Mouse (Mus musculus): Measurements from ENCODE around the gene Camsap2. TPM values are rescaled to one million over a fixed set of nuclear protein-coding genes. Genes with fewer than 3 reads are reported as not detected.

Camsap2 gene
- polyA plus RNA-seq, 1 experiment from 2014 or later: 20.0 TPM

DNA sequence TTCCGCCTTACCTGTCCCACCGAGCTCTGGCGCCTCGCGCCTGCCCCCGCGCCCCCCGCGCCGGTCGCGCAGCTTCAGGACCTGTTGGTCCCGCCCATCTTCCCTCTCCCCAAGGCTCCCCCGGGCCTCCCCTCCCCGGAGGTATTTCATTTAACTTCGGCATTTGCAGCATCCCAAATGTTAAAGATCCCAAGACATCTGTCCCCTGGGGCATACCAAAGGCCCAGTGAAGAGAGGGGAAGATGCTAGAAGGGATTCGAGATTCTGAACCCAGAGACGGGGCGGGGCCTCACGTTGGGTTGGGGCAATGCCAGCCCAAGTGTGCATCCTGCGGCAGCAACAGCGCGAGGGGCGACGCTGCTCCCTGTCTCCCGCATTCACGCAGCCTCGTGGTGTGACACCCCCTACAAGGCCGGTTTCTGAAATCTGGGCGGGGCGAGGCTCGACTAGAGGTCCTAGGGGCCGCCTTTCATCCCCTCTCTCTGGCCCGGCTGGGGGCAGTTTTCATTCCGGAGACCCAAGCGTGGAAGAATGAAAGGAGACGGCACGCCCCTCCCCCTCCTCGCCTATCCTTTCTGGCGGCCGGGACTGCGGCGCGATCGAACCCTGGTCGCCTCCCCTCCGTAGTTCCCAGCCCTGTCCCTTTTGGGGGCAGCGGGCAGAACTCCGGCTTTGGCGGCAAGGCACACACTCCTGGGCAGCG lies 111.9 kb downstream of the Camsap2 start, which contains the start of gene Inava:
TSS of gene Inava (minus strand) at position 373 of the 703 bp plus-strand sequence.
- Histone ChIP-seq H3K27ac (ENCODE audit: low read depth) (peak within 1 kb of the TSS; percentile 77; the same call in 1 of the 2 replicates), H3K27me3 (ENCODE audit: insufficient read depth, low read length) (no peaks in the 10 kb centered on the region), H3K9ac (peak within 1 kb of the TSS; percentile 70), H3K4me2 (peak within 1 kb of the TSS; percentile 76), H3K4me3 (ENCODE audit: low read depth, low read length) (peak within 1 kb of the TSS; percentile 58), H3K4me1 (ENCODE audit: insufficient read depth) (peaks cover 11% of the 10 kb centered on the region), H3K9me3 (ENCODE audit: low read depth, low read length) (no peaks in the 10 kb centered on the region), H3K36me3 (ENCODE audit: insufficient read depth) (no peaks in the 10 kb centered on the region)
- 2% methylated on average over 51 of the region's 51 CpGs for WGBS
- peak; percentile 91 for DNase-seq
- ATAC-seq (ENCODE audit: insufficient read depth): peak; percentile 85
- no peak for TF ChIP-seq CTCF (IDR thresholded peaks at IDR 0.05; ENCODE audit: low read depth)

GRCm38 (mm10) chr1:136232986-136233790 lies 112.7 kb downstream of the Camsap2 start:
- peak overlapping the region; percentile 19; the same call in 1 of the 2 replicates for H3K27ac ChIP-seq (ENCODE audit: low read depth)
- H3K4me1 ChIP-seq (ENCODE audit: insufficient read depth): peaks cover 19% of the 10 kb centered on the region
- H3K36me3 ChIP-seq (ENCODE audit: insufficient read depth): no peaks in the 10 kb centered on the region
- peak overlapping the region; percentile 70 for H3K9ac ChIP-seq
- WGBS: under 1% methylated on average over 23 of the region's 23 CpGs
- no peaks in the 10 kb centered on the region for H3K9me3 ChIP-seq (ENCODE audit: low read depth, low read length)
- TF ChIP-seq CTCF (IDR thresholded peaks at IDR 0.05; ENCODE audit: low read depth): no peak
- peak overlapping the region; percentile 76 for H3K4me2 ChIP-seq
- DNase-seq: peak; percentile 39
- H3K4me3 ChIP-seq (ENCODE audit: low read depth, low read length): peak overlapping the region; percentile 58
- no peak for ATAC-seq (ENCODE audit: insufficient read depth)
- no peaks in the 10 kb centered on the region for H3K27me3 ChIP-seq (ENCODE audit: insufficient read depth, low read length)

- peak overlapping the region; percentile 69 for H3K27ac ChIP-seq (ENCODE audit: low read depth)
- DNase-seq: peak; percentile 28
- 3% methylated on average over 9 of the region's 9 CpGs for WGBS
Measured at GRCm38 (mm10) chr1:136232285-136232926, 113.5 kb downstream of the Camsap2 start.

DNA sequence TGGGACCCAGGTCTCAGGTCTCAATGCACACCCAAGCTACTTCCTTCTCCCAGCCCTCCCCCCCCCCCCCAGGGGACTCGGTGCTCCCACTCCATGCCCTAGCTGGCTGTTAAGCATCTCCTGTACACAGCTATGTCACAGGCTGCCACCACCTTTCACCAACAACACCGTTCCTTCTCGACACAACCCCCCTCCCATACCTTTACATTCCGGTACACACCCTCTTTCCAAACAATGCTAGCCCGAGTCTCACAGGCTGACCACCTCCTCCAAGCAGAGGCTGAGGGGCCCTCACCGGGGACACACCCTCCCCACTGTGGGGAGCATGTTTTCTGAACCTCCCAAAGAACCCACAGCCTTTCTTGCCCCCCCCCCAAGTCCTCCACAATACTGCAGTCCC lies 114.3 kb downstream of the Camsap2 start:
- peak overlapping the region; percentile 58 for H3K4me3 ChIP-seq (ENCODE audit: low read depth, low read length)
- peak overlapping the region; percentile 76 for H3K4me2 ChIP-seq
- WGBS: 6% methylated on average over 6 of the region's 6 CpGs
- H3K9me3 ChIP-seq (ENCODE audit: low read depth, low read length): no peaks in the 10 kb centered on the region
- DNase-seq (peak; percentile 30), ATAC-seq (ENCODE audit: insufficient read depth) (peak; percentile 2; the same call in 1 of the 2 replicates)
- peak overlapping the region; percentile 13; the same call in 1 of the 2 replicates for H3K9ac ChIP-seq
- H3K4me1 ChIP-seq (ENCODE audit: insufficient read depth): peaks cover 27% of the 10 kb centered on the region
- no peak for TF ChIP-seq CTCF (IDR thresholded peaks at IDR 0.05; ENCODE audit: low read depth)
- peak overlapping the region; percentile 78 for H3K27ac ChIP-seq (ENCODE audit: low read depth)
- H3K36me3 ChIP-seq (ENCODE audit: insufficient read depth): peaks cover 11% of the 10 kb centered on the region; the same call in 1 of the 2 replicates
- H3K27me3 ChIP-seq (ENCODE audit: insufficient read depth, low read length): no peaks in the 10 kb centered on the region

More at GRCm38 (mm10) chr1:136232285-136232926, 113.5 kb downstream of the Camsap2 start:
- Histone ChIP-seq H3K4me1 (ENCODE audit: insufficient read depth) (peaks cover 27% of the 10 kb centered on the region), H3K36me3 (ENCODE audit: insufficient read depth) (0 out of 2 replicates have a peak, but pooled peaks cover 3% of the 10 kb centered on the region), H3K27me3 (ENCODE audit: insufficient read depth, low read length) (no peaks in the 10 kb centered on the region), H3K9ac (peak overlapping the region; percentile 70), H3K9me3 (ENCODE audit: low read depth, low read length) (no peaks in the 10 kb centered on the region), H3K4me2 (peak overlapping the region; percentile 76), H3K4me3 (ENCODE audit: low read depth, low read length) (peak overlapping the region; percentile 58)
- ATAC-seq (ENCODE audit: insufficient read depth): no peak
- 0 out of 2 replicates have a peak, but pooled peaks have one; percentile 4 for TF ChIP-seq CTCF (IDR thresholded peaks at IDR 0.05; ENCODE audit: low read depth)

- H3K27ac ChIP-seq (ENCODE audit: low read depth): peak overlapping the region; percentile 78
- no peaks in the 10 kb centered on the region for H3K27me3 ChIP-seq (ENCODE audit: insufficient read depth, low read length)
- H3K9ac ChIP-seq: 0 out of 2 replicates have a peak overlapping the region, but pooled peaks have one; percentile 9
- 32% methylated on average over 11 of the region's 11 CpGs for WGBS
- ATAC-seq (ENCODE audit: insufficient read depth) (no peak), DNase-seq (peak; percentile 44)
- H3K4me2 ChIP-seq: peak overlapping the region; percentile 76
- TF ChIP-seq CTCF (IDR thresholded peaks at IDR 0.05; ENCODE audit: low read depth): no peak
- peaks cover 24% of the 10 kb centered on the region for H3K36me3 ChIP-seq (ENCODE audit: insufficient read depth)
- H3K9me3 ChIP-seq (ENCODE audit: low read depth, low read length): no peaks in the 10 kb centered on the region
- no peak overlapping the region for H3K4me3 ChIP-seq (ENCODE audit: low read depth, low read length)
- peaks cover 27% of the 10 kb centered on the region for H3K4me1 ChIP-seq (ENCODE audit: insufficient read depth)
Measured at GRCm38 (mm10) chr1:136230201-136230600, 115.7 kb downstream of the Camsap2 start.

DNA sequence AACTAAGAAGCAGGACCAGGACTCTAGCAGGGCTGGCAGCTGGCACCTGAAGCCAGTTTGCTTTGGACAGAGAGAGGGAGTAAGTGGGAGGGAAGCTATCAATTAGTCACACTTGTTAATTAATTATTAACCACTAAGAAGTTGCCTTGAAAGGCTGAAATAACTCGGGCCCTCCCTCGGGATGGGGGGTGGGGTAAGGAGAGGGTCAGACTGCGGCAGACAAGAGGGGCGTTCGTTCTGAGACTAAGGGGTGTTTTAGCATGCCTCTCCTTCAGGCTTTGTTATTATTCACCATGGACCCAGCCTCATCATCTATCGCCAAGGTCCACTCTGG lies 116.9 kb downstream of the Camsap2 start:
- peaks cover 36% of the 10 kb centered on the region for H3K36me3 ChIP-seq (ENCODE audit: insufficient read depth)
- no peak for TF ChIP-seq CTCF (IDR thresholded peaks at IDR 0.05; ENCODE audit: low read depth)
- H3K4me3 ChIP-seq (ENCODE audit: low read depth, low read length): no peak overlapping the region
- peak overlapping the region; percentile 78 for H3K27ac ChIP-seq (ENCODE audit: low read depth)
- H3K9me3 ChIP-seq (ENCODE audit: low read depth, low read length): no peaks in the 10 kb centered on the region
- H3K27me3 ChIP-seq (ENCODE audit: insufficient read depth, low read length): no peaks in the 10 kb centered on the region
- WGBS: 26% methylated on average over 6 of the region's 6 CpGs
- DNase-seq (peak; percentile 9), ATAC-seq (ENCODE audit: insufficient read depth) (no peak)
- peaks cover 27% of the 10 kb centered on the region for H3K4me1 ChIP-seq (ENCODE audit: insufficient read depth)
- 0 out of 2 replicates have a peak overlapping the region, but pooled peaks have one; percentile 7 for H3K9ac ChIP-seq
- H3K4me2 ChIP-seq: peak overlapping the region; percentile 76

Measured in lung, embryonic 14.5 days (tissue).